Mouse (Mus musculus) midbrain, embryonic 15.5 days (tissue): ENCODE measurements at regions not wholly inside any gene's neighbourhood (a gene's known extent, or its start where the extent isn't known, plus 50 kb on each side); places are given as distances from the start of the nearest gene placed in this dataset.

ENCODE experiments used
- ATAC-seq: fragments of 200-750 bp; cut with Nextera tagmentation; replicated peaks from 2 replicates; pipeline ENCODE4 v1.8.0; 2017; ENCODE audit warnings: moderate TSS enrichment
- H3K27ac ChIP-seq: fragments of 300-500 bp; sonication (generic); 2 replicates; pipeline ENCODE4 v1.5.1; 2015; ENCODE audit warnings: mild to moderate bottlenecking, inconsistent platforms
- H3K27me3 ChIP-seq: fragments of 300-500 bp; sonication (generic); replicated peaks from 2 replicates; pipeline ENCODE4 v1.6.1; 2015; ENCODE audit warnings: inconsistent platforms
- H3K36me3 ChIP-seq: fragments of 300-500 bp; sonication (generic); replicated peaks from 2 replicates; pipeline ENCODE4 v1.6.1; 2015; ENCODE audit warnings: inconsistent platforms
- H3K4me1 ChIP-seq: fragments of 300-500 bp; sonication (generic); 2 replicates; pipeline ENCODE4 v1.6.1; 2015; ENCODE audit warnings: inconsistent platforms
- H3K4me2 ChIP-seq: fragments of 300-500 bp; sonication (generic); 2 replicates; pipeline ENCODE4 v1.6.1; 2015; ENCODE audit warnings: inconsistent platforms, mild to moderate bottlenecking, moderate library complexity
- H3K4me3 ChIP-seq: fragments of 300-500 bp; sonication (generic); 2 replicates; pipeline ENCODE4 v1.5.1; 2015; ENCODE audit warnings: mild to moderate bottlenecking, inconsistent platforms
- H3K9ac ChIP-seq: fragments of 300-500 bp; sonication (generic); 2 replicates; pipeline ENCODE4 v1.6.1; 2015; ENCODE audit warnings: mild to moderate bottlenecking, inconsistent platforms
- H3K9me3 ChIP-seq: fragments of 300-500 bp; sonication (generic); 2 replicates; pipeline ENCODE4 v1.6.1; 2016; ENCODE audit warnings: inconsistent platforms
- WGBS: fragments of 180-500 bp; shearing (Covaris S2); methylation state at CpG from one replicate; pipeline ENCODE4 v1.1.7; 2015; ENCODE audit warnings: mixed read lengths; 5-methylcytosine and 5-hydroxymethylcytosine counted together

- Histone ChIP-seq H3K9ac (no peak overlapping the region), H3K4me3 (no peak overlapping the region), H3K4me2 (peak overlapping the region; percentile 33), H3K36me3 (no peaks in the 10 kb centered on the region), H3K27ac (peak overlapping the region; percentile 84), H3K4me1 (peaks cover 29% of the 10 kb centered on the region), H3K9me3 (no peaks in the 10 kb centered on the region), H3K27me3 (no peaks in the 10 kb centered on the region; the same call in 1 of the 2 replicates)
- under 1% methylated on average over 6 of the region's 6 CpGs for WGBS
- peak; percentile 88 for ATAC-seq
Observed at GRCm38 (mm10) chr11:105507972-105508659, 51.6 kb upstream of the March10 start.

GRCm38 (mm10) chr11:105507332-105507971 is 50.9 kb upstream of the March10 start:
- Histone ChIP-seq H3K27ac (peak overlapping the region; percentile 84), H3K4me3 (no peak overlapping the region), H3K9ac (no peak overlapping the region), H3K36me3 (no peaks in the 10 kb centered on the region), H3K9me3 (no peaks in the 10 kb centered on the region), H3K27me3 (no peaks in the 10 kb centered on the region; the same call in 1 of the 2 replicates), H3K4me2 (peak overlapping the region; percentile 33), H3K4me1 (peaks cover 29% of the 10 kb centered on the region)
- ATAC-seq = no peak; the same call in 1 of the 2 replicates
- 5% methylated on average over 8 of the region's 8 CpGs for WGBS
